ENCODE assay signal across 12 mouse cellular contexts in the genomic region with DNA sequence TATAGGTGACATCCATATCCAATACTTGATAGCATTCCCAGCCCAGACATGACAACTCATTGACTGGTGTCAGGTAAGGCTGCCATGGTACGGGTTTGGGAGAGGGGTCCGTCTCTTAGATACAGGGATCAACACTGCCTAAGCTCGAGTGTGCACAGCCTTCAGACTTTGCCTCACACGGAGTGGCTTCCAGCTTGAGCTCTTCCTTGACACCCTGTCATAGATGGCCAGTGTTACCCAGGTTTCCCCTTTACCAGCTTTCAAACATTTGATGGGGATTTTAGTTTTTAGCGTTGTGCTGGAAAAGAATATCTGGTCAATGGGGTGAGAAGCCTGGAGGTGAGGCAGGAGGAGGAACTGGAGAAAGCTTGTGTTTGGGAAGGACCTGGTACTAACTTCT. TPM values are rescaled to one million over a fixed set of nuclear protein-coding genes. Genes with fewer than 3 reads are reported as not detected.
DNase-seq lines count a peak whose midpoint lies in the region; ATAC-seq lines count a peak whose summit lies in the region.
"Had no signal": no experiment of that assay in that cellular context is flagged by ENCODE, and none has a peak within 500 bp of the region (broad histone marks: within the 10 kb centered on the region; RNA-seq: fewer than 3 reads in every experiment).

No protein-coding gene starts in this region.

- peaks cover 26% of the 10 kb centered on the region for H3K4me1 ChIP-seq in erythroblast, embryonic 14.5 days (ENCODE audit: control insufficient read depth)
- H3K4me1 ChIP-seq in hindbrain, embryonic 15.5 days (replicated peaks): peaks cover 23% of the 10 kb centered on the region
- peaks cover 23% of the 10 kb centered on the region for H3K4me1 ChIP-seq in hindbrain, embryonic 13.5 days (replicated peaks)
- H3K4me1 ChIP-seq in neural tube, embryonic 15.5 days: peaks cover 21% of the 10 kb centered on the region

- peaks cover 10% of the 10 kb centered on the region for H3K36me3 ChIP-seq in erythroblast, embryonic 14.5 days (ENCODE audit: control insufficient read depth)
- H3K36me3 ChIP-seq in hindbrain, embryonic 15.5 days: no peaks in the 10 kb centered on the region
- H3K36me3 ChIP-seq in hindbrain, embryonic 13.5 days: no peaks in the 10 kb centered on the region
- H3K36me3 ChIP-seq in neural tube, embryonic 15.5 days: no peaks in the 10 kb centered on the region
- H3K36me3 ChIP-seq: neural tube, embryonic 12.5 days had no signal

- H3K4me3 ChIP-seq in erythroblast, embryonic 14.5 days (replicated peaks): peak overlapping the region; percentile 98
- H3K4me3 ChIP-seq in hindbrain, embryonic 15.5 days: peak overlapping the region; percentile 88; the same call in 1 of the 2 replicates
- no peak overlapping the region for H3K4me3 ChIP-seq in hindbrain, embryonic 13.5 days
- H3K4me3 ChIP-seq in neural tube, embryonic 15.5 days (replicated peaks): no peak overlapping the region; the same call in 1 of the 2 replicates

- H3K27ac ChIP-seq in hindbrain, embryonic 15.5 days (replicated peaks): no peak overlapping the region; the same call in 1 of the 2 replicates
- no peak overlapping the region for H3K27ac ChIP-seq in hindbrain, embryonic 13.5 days
- H3K27ac ChIP-seq in neural tube, embryonic 15.5 days (replicated peaks): peak overlapping the region; percentile 100; the same call in 1 of the 2 replicates
- H3K27ac ChIP-seq: neural tube, embryonic 12.5 days had no signal

- DNase-seq in neural tube, embryonic 10.5 days (ENCODE audit: extremely low spot score, low spot score): no peak
- DNase-seq in lung, postnatal 14 days: peak; percentile 44
- DNase-seq in urinary bladder, postnatal 10 days (ENCODE audit: low spot score): no peak
- DNase-seq: adrenal gland, adult 2 months; right cerebral cortex, adult 18-20 months; thymus, postnatal 4 days had no signal

- no peaks in the 10 kb centered on the region for H3K9me3 ChIP-seq in erythroblast, embryonic 14.5 days (ENCODE audit: control insufficient read depth, low read length)
- no peaks in the 10 kb centered on the region for H3K9me3 ChIP-seq in hindbrain, embryonic 15.5 days
- H3K9me3 ChIP-seq in hindbrain, embryonic 13.5 days: no peaks in the 10 kb centered on the region
- H3K9me3 ChIP-seq in neural tube, embryonic 15.5 days (replicated peaks): no peaks in the 10 kb centered on the region
- H3K9me3 ChIP-seq: neural tube, embryonic 12.5 days had no signal

- no peak for ATAC-seq in erythroblast, adult 5-6 weeks (replicated peaks; ENCODE audit: low FRiP score, poor library complexity, severe bottlenecking)
- ATAC-seq in hindbrain, embryonic 15.5 days (ENCODE audit: low FRiP score, low read depth): no peak
- ATAC-seq in hindbrain, embryonic 13.5 days (ENCODE audit: low FRiP score): no peak
- no peak for ATAC-seq in neural tube, embryonic 15.5 days (ENCODE audit: low FRiP score)

- peak overlapping the region; percentile 54; the same call in 1 of the 2 replicates for H3K4me2 ChIP-seq in hindbrain, embryonic 15.5 days
- H3K4me2 ChIP-seq in hindbrain, embryonic 13.5 days: no peak overlapping the region
- H3K4me2 ChIP-seq in neural tube, embryonic 15.5 days: no peak overlapping the region; the same call in 1 of the 2 replicates

- WGBS in hindbrain, embryonic 15.5 days: 76% methylated on average over 5 of the region's 5 CpGs
- WGBS in hindbrain, embryonic 13.5 days: 71% methylated on average over 5 of the region's 5 CpGs
- 78% methylated on average over 5 of the region's 5 CpGs for WGBS in neural tube, embryonic 15.5 days

- peaks cover 4% of the 10 kb centered on the region for H3K27me3 ChIP-seq in erythroblast, embryonic 14.5 days (ENCODE audit: control insufficient read depth)
- H3K27me3 ChIP-seq in hindbrain, embryonic 15.5 days: no peaks in the 10 kb centered on the region
- H3K27me3 ChIP-seq in hindbrain, embryonic 13.5 days: no peaks in the 10 kb centered on the region
- no peaks in the 10 kb centered on the region for H3K27me3 ChIP-seq in neural tube, embryonic 15.5 days (replicated peaks)
- H3K27me3 ChIP-seq: neural tube, embryonic 12.5 days had no signal

- no peak overlapping the region for H3K9ac ChIP-seq in hindbrain, embryonic 15.5 days
- no peak overlapping the region for H3K9ac ChIP-seq in hindbrain, embryonic 13.5 days
- no peak overlapping the region for H3K9ac ChIP-seq in neural tube, embryonic 15.5 days (replicated peaks)

RNA-seq across cellular contexts. Expression of gene Dyrk1a, which starts 2.1 kb away (rescaled TPM):
- polyA plus RNA-seq in erythroblast, embryonic 14.5 days (2012): 1.7 and 2.2 TPM in 2 replicates
- 34.3 and 65.1 TPM in 2 replicates for total RNA-seq in erythroblast, adult 5-6 weeks (2015; ENCODE audit: low replicate concordance)
- total RNA-seq in erythroblast, adult 5-6 weeks (2017; ENCODE audit: low replicate concordance): 60.3 and 66.8 TPM in 2 replicates
- 10.5 and 10.7 TPM in 2 replicates for polyA plus RNA-seq in hindbrain, embryonic 15.5 days (2015; fragmentation: Nextera tagmentation; extraction: Ambion mirVana)
- 10.7 and 11.2 TPM in 2 replicates for polyA plus RNA-seq in hindbrain, embryonic 13.5 days (2015; fragmentation: Nextera tagmentation; extraction: Ambion mirVana)
- 8.9 and 9.5 TPM in 2 replicates for polyA plus RNA-seq in neural tube, embryonic 15.5 days (2015; fragmentation: Nextera tagmentation; extraction: Ambion mirVana)

RNA-seq across cellular contexts. Expression of gene Vps26c, which starts 41.1 kb away (rescaled TPM):
- polyA plus RNA-seq in erythroblast, embryonic 14.5 days (2012): 0.06 and 0.20 TPM in 2 replicates
- 5.2 and 8.4 TPM in 2 replicates for total RNA-seq in erythroblast, adult 5-6 weeks (2015; ENCODE audit: low replicate concordance)
- 4.5 and 19.8 TPM in 2 replicates for total RNA-seq in erythroblast, adult 5-6 weeks (2017; ENCODE audit: low replicate concordance)
- 86.9 and 88.7 TPM in 2 replicates for polyA plus RNA-seq in hindbrain, embryonic 15.5 days (2015; fragmentation: Nextera tagmentation; extraction: Ambion mirVana)
- polyA plus RNA-seq in hindbrain, embryonic 13.5 days (2015; fragmentation: Nextera tagmentation; extraction: Ambion mirVana): 83.3 and 85.2 TPM in 2 replicates
- 90.0 and 93.4 TPM in 2 replicates for polyA plus RNA-seq in neural tube, embryonic 15.5 days (2015; fragmentation: Nextera tagmentation; extraction: Ambion mirVana)

Comparison
In these comparisons a context has a peak if more than half of its experiments do, and no peak if none do; other contexts are left out.
1. H3K4me3 ChIP-seq: peak in erythroblast, embryonic 14.5 days (single experiment) and hindbrain, embryonic 15.5 days (single experiment); none in hindbrain, embryonic 13.5 days (single experiment) and neural tube, embryonic 15.5 days (single experiment).
2. RNA of gene Vps26c, which starts 41.1 kb away (polyA plus RNA-seq): 90.0 to 93.4 TPM in neural tube, embryonic 15.5 days, 86.9 to 88.7 TPM in hindbrain, embryonic 15.5 days and 83.3 to 85.2 TPM in hindbrain, embryonic 13.5 days; 0.06 to 0.20 TPM in erythroblast, embryonic 14.5 days; every median in the first group is over 10 times any median in the second.